Mouse (Mus musculus): Measurements from ENCODE around the gene Tnmd.

GRCm38 (mm10) chrX:133898014-133898542 is 47.3 kb downstream of the Tnmd start, which contains the start of gene Tspan6:
- TF ChIP-seq CTCF (IDR thresholded peaks at IDR 0.05; ENCODE audit: borderline replicate concordance, insufficient read depth, low read depth, low read length) (no peak), POLR2A (IDR thresholded peaks at IDR 0.05; ENCODE audit: borderline replicate concordance, insufficient read depth, low read length) (no peak)

Measured in cerebellum, adult 2 months (tissue).